In the genomic region with DNA sequence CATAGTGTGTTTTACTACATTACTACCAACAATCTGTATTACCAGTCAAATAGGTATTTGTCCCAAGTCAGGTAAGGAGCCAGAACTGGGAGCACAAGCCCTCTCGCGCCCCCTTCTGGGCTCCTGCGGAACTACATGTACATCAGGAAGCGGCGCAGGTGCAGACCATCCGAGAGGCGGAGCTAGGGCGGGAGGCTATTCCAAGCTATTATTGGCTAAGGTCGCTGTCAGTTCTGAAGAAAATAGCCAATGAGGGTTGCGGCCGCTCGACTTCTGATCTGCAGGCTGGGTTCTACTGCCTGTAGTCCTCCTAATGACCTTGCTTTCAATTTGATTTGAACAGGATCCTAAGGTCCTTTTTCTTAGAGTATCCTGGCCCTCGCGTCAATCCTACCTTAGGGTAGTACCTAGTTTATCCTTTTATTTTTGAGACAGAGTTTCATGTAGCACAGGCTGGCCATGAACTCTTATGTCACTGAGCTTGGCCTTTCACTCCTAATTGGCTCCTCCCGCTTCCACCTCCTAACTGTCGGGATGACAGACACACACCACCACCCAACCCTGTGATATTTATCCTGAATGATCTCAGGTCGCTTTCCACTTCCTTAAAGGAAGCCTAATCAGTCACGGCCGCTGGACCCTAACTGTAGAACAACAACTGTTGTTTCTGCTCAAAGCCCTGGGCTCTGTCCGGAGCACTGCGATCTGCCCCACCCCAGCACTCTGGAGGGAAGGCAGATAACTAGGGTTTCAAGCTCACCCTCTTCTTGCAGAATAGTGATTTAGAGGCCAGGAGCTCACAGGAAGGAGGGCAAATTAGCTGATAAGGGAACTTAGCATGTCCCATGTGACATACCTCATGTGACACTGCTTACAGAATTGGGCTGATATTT, we compare ENCODE assay signal across 7 mouse cellular contexts. TPM values are rescaled to one million over a fixed set of nuclear protein-coding genes. Genes with fewer than 3 reads are reported as not detected.
DNase-seq lines count a peak whose midpoint lies in the region; ATAC-seq and TF ChIP-seq lines count a peak whose summit lies in the region.

No protein-coding gene starts in this region.

- peak overlapping the region; percentile 11; the same call in 1 of the 2 replicates for H3K9ac ChIP-seq in intestine, postnatal 0 days (ENCODE audit: low read depth, low read length)
- no peak overlapping the region for H3K9ac ChIP-seq in midbrain, embryonic 12.5 days (replicated peaks)

- H3K36me3 ChIP-seq in intestine, postnatal 0 days (ENCODE audit: control insufficient read depth, insufficient read depth) = no peaks in the 10 kb centered on the region
- H3K36me3 ChIP-seq in midbrain, embryonic 12.5 days = no peaks in the 10 kb centered on the region
- no peaks in the 10 kb centered on the region for H3K36me3 ChIP-seq in small intestine, adult 2 months (ENCODE audit: control insufficient read depth, insufficient read depth, low read length)

- peak overlapping the region; percentile 66; the same call in 1 of the 2 replicates for H3K27ac ChIP-seq in intestine, postnatal 0 days (ENCODE audit: low read depth, low read length)
- no peak overlapping the region for H3K27ac ChIP-seq in midbrain, embryonic 12.5 days (replicated peaks)
- H3K27ac ChIP-seq in small intestine, adult 2 months (ENCODE audit: insufficient read depth, low read depth, low read length) = peak overlapping the region; percentile 90

- TF ChIP-seq POLR2A in small intestine, adult 2 months (IDR thresholded peaks at IDR 0.05; ENCODE audit: low read depth, low read length) = no peak

- WGBS in intestine, postnatal 0 days = 6% methylated on average over 21 of the region's 21 CpGs
- WGBS in midbrain, embryonic 12.5 days = 14% methylated on average over 21 of the region's 21 CpGs
- 2% methylated on average over 21 of the region's 21 CpGs for WGBS in small intestine, adult 2 months

- H3K9me3 ChIP-seq in intestine, postnatal 0 days (ENCODE audit: control insufficient read depth) = no peaks in the 10 kb centered on the region
- peaks cover 4% of the 10 kb centered on the region; the same call in 1 of the 2 replicates for H3K9me3 ChIP-seq in midbrain, embryonic 12.5 days

- peak overlapping the region; percentile 28 for H3K4me3 ChIP-seq in intestine, postnatal 0 days (ENCODE audit: low read depth, low read length)
- peak overlapping the region; percentile 25 for H3K4me3 ChIP-seq in midbrain, embryonic 12.5 days
- peak overlapping the region; percentile 46 for H3K4me3 ChIP-seq in small intestine, adult 2 months (ENCODE audit: low read depth, low read length)

- no peaks in the 10 kb centered on the region for H3K4me1 ChIP-seq in intestine, postnatal 0 days (replicated peaks; ENCODE audit: control insufficient read depth, insufficient read depth, low read length)
- H3K4me1 ChIP-seq in midbrain, embryonic 12.5 days = peaks cover 10% of the 10 kb centered on the region; the same call in 1 of the 2 replicates
- peaks cover 6% of the 10 kb centered on the region; the same call in 1 of the 2 replicates for H3K4me1 ChIP-seq in small intestine, adult 2 months (ENCODE audit: control insufficient read depth, insufficient read depth, insufficient read length, low read length)

- peak; percentile 98 for TF ChIP-seq CTCF in intestine, postnatal 0 days (IDR thresholded peaks at IDR 0.05; ENCODE audit: low read depth)
- TF ChIP-seq CTCF in small intestine, adult 2 months (IDR thresholded peaks at IDR 0.05; ENCODE audit: extremely low read depth, insufficient read length, insufficient replicate concordance, low read depth, low read length) = peak; percentile 98

- no peaks in the 10 kb centered on the region for H3K27me3 ChIP-seq in intestine, postnatal 0 days (replicated peaks; ENCODE audit: control insufficient read depth, insufficient read depth, low read length)
- peaks cover 10% of the 10 kb centered on the region for H3K27me3 ChIP-seq in midbrain, embryonic 12.5 days
- H3K27me3 ChIP-seq in small intestine, adult 2 months (ENCODE audit: control insufficient read depth, insufficient read depth, low read length) = no peaks in the 10 kb centered on the region

- peak; percentile 88 for ATAC-seq in intestine, postnatal 0 days
- ATAC-seq in midbrain, embryonic 12.5 days (ENCODE audit: low FRiP score, low read depth) = peak; percentile 89

- H3K4me2 ChIP-seq in intestine, postnatal 0 days (replicated peaks; ENCODE audit: low read depth) = peak overlapping the region; percentile 60
- H3K4me2 ChIP-seq in midbrain, embryonic 12.5 days (replicated peaks) = peak overlapping the region; percentile 43

- intact Hi-C loops in left cerebral cortex, postnatal 4 days (cut with DNase I) = no loop called here

- DNase-seq in adrenal gland, adult 8-10 months = peak; percentile 92
- DNase-seq in embryo, embryonic 9.5 days (ENCODE audit: extremely low spot score) = peak; percentile 93
- DNase-seq in gastrocnemius, postnatal 4 days (ENCODE audit: low spot score in 2 of 2) = peak; percentile 71 to 79
- DNase-seq in left cerebral cortex, postnatal 4 days = peak; percentile 92

RNA-seq across cellular contexts. Expression of a gene that starts 18.4 kb away (rescaled TPM):
- total RNA-seq in adrenal gland, adult 8-10 months (2022) = 10 to 100 TPM; 50.7 to 62.6 (median 57.4) TPM
- total RNA-seq in gastrocnemius, postnatal 4 days (2021) = 10 to 100 TPM; 52.2 to 55.0 TPM
- 38.3 and 42.4 TPM in 2 replicates for polyA plus RNA-seq in intestine, postnatal 0 days (2015; fragmentation: Nextera tagmentation; extraction: Ambion mirVana)
- 10 to 100 TPM; 49.0 to 50.8 TPM for total RNA-seq in left cerebral cortex, postnatal 4 days (2021)
- polyA plus RNA-seq in midbrain, embryonic 12.5 days (2016; fragmentation: Nextera tagmentation; extraction: Ambion mirVana) = 52.3 and 52.6 TPM in 2 replicates
- 56.6 and 103 TPM in 2 replicates for polyA plus RNA-seq in small intestine, adult 2 months (2012; rRNA removed)

RNA-seq across cellular contexts. Expression of a gene that starts 27.5 kb away (rescaled TPM):
- under 1 TPM; 0.27 to 0.75 (median 0.46) TPM for total RNA-seq in adrenal gland, adult 8-10 months (2022)
- total RNA-seq in gastrocnemius, postnatal 4 days (2021) = under 1 TPM; 0.26 to 0.32 TPM
- not detected in 2 replicates for polyA plus RNA-seq in intestine, postnatal 0 days (2015; fragmentation: Nextera tagmentation; extraction: Ambion mirVana)
- total RNA-seq in left cerebral cortex, postnatal 4 days (2021) = 1 to 10 TPM; 2.5 to 2.8 TPM
- polyA plus RNA-seq in midbrain, embryonic 12.5 days (2016; fragmentation: Nextera tagmentation; extraction: Ambion mirVana) = 0.38 and 0.50 TPM in 2 replicates
- polyA plus RNA-seq in small intestine, adult 2 months (2012; rRNA removed) = 0.08 and 0.18 TPM in 2 replicates

RNA-seq across cellular contexts. Expression of a gene that starts 44.4 kb away (rescaled TPM):
- total RNA-seq in adrenal gland, adult 8-10 months (2022) = 10 to 100 TPM; 38.7 to 47.3 (median 40.8) TPM
- 10 to 100 TPM; 28.0 to 30.0 TPM for total RNA-seq in gastrocnemius, postnatal 4 days (2021)
- 44.7 and 48.1 TPM in 2 replicates for polyA plus RNA-seq in intestine, postnatal 0 days (2015; fragmentation: Nextera tagmentation; extraction: Ambion mirVana)
- 10 to 100 TPM; 26.3 to 31.0 TPM for total RNA-seq in left cerebral cortex, postnatal 4 days (2021)
- polyA plus RNA-seq in midbrain, embryonic 12.5 days (2016; fragmentation: Nextera tagmentation; extraction: Ambion mirVana) = 50.3 and 52.3 TPM in 2 replicates
- polyA plus RNA-seq in small intestine, adult 2 months (2012; rRNA removed) = 70.1 and 144 TPM in 2 replicates

RNA-seq across cellular contexts. Expression of a gene that starts 55.2 kb away (rescaled TPM):
- 10 to 100 TPM in 2 of 4 experiments, 1 to 10 TPM in 2; 5.7 to 13.4 (median 9.8) TPM for total RNA-seq in adrenal gland, adult 8-10 months (2022)
- total RNA-seq in gastrocnemius, postnatal 4 days (2021) = 10 to 100 TPM; 11.6 to 13.8 TPM
- polyA plus RNA-seq in intestine, postnatal 0 days (2015; fragmentation: Nextera tagmentation; extraction: Ambion mirVana) = 2.8 and 3.5 TPM in 2 replicates
- total RNA-seq in left cerebral cortex, postnatal 4 days (2021) = 10 to 100 TPM; 44.4 to 47.3 TPM
- polyA plus RNA-seq in midbrain, embryonic 12.5 days (2016; fragmentation: Nextera tagmentation; extraction: Ambion mirVana) = 11.3 and 11.5 TPM in 2 replicates
- polyA plus RNA-seq in small intestine, adult 2 months (2012; rRNA removed) = 5.1 and 7.1 TPM in 2 replicates
